Mouse (Mus musculus): Measurements from ENCODE around the gene Trim80.

DNA sequence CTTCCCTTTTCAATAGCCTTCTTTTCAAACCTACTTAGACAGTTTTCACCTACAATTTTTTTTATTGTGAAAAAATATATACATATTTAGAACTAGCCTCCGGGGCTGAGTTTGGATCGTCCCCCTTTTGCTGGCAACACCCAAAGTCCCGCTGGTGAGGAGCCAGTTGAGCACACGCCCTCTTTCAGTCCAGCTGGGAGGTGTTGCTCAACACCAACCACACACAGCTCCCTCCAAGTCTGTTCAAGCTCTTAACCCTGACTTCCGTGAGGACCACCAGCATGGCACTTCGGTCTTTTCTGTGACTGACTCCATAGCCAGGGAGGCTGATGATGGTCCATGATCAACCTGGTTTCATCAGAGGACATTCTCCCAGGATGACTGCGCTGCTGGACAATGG lies 42.3 kb upstream of the Trim80 start:
- no peak for TF ChIP-seq ZNF384 (IDR thresholded peaks at IDR 0.05; ENCODE audit: low read depth, low read length)
- no peak for TF ChIP-seq MAFK (IDR thresholded peaks at IDR 0.05; ENCODE audit: insufficient read depth, low read depth, low read length)
- no peak for TF ChIP-seq HCFC1 (IDR thresholded peaks at IDR 0.05; ENCODE audit: borderline replicate concordance, insufficient read depth, low read length)

Data from ES-E14 (cell line).